Mouse (Mus musculus) heart, embryonic 15.5 days (tissue): Measurements from ENCODE around the gene Jak2. TPM values are rescaled to one million over a fixed set of nuclear protein-coding genes. Genes with fewer than 3 reads are reported as not detected.

Experiments
- ATAC-seq: fragments of 200-750 bp; cut with Nextera tagmentation; replicated peaks from 2 replicates; pipeline ENCODE4 v1.8.0; 2017; ENCODE audit warnings: low read depth, moderate TSS enrichment; ENCODE audit not compliant: insufficient number of reproducible peaks, insufficient read depth, low FRiP score
- H3K27ac ChIP-seq: fragments of 300-500 bp; sonication (generic); 2 replicates; pipeline ENCODE4 v1.5.1; 2015; ENCODE audit warnings: mild to moderate bottlenecking, inconsistent platforms
- H3K27me3 ChIP-seq: fragments of 300-500 bp; sonication (generic); 2 replicates; pipeline ENCODE4 v1.6.1; 2015; ENCODE audit warnings: inconsistent platforms
- H3K36me3 ChIP-seq: fragments of 300-500 bp; sonication (generic); 2 replicates; pipeline ENCODE4 v1.6.1; 2015; ENCODE audit warnings: mild to moderate bottlenecking, inconsistent platforms
- H3K4me1 ChIP-seq: fragments of 300-500 bp; sonication (generic); replicated peaks from 2 replicates; pipeline ENCODE4 v1.6.1; 2015; ENCODE audit warnings: inconsistent platforms
- H3K4me2 ChIP-seq: fragments of 300-500 bp; sonication (generic); 2 replicates; pipeline ENCODE4 v1.6.1; 2015; ENCODE audit warnings: inconsistent platforms, mild to moderate bottlenecking, moderate library complexity
- H3K4me3 ChIP-seq: fragments of 300-500 bp; sonication (generic); 2 replicates; pipeline ENCODE4 v1.5.1; 2015; ENCODE audit warnings: mild to moderate bottlenecking, inconsistent platforms
- H3K9ac ChIP-seq: fragments of 300-500 bp; sonication (generic); 2 replicates; pipeline ENCODE4 v1.6.1; 2015; ENCODE audit warnings: mild to moderate bottlenecking, inconsistent platforms
- H3K9me3 ChIP-seq: fragments of 300-500 bp; sonication (generic); replicated peaks from 2 replicates; pipeline ENCODE4 v1.6.1; 2016; ENCODE audit warnings: inconsistent platforms
- WGBS: fragments of 180-500 bp; shearing (Covaris S2); methylation state at CpG from one replicate; pipeline ENCODE4 v1.1.7; 2015; ENCODE audit warnings: mixed read lengths; 5-methylcytosine and 5-hydroxymethylcytosine counted together
- polyA plus RNA-seq: library from polyadenylated mRNA; unstranded; fragments of >200 nt; fragmentation: Nextera tagmentation; extraction: Ambion mirVana; gene quantifications from 2 replicates; pipeline ENCODE4 v1.2.1, GENCODE M21; 2015

The Jak2 gene
- polyA plus RNA-seq, 1 experiment from 2014 or later, result 5.7 TPM

DNA sequence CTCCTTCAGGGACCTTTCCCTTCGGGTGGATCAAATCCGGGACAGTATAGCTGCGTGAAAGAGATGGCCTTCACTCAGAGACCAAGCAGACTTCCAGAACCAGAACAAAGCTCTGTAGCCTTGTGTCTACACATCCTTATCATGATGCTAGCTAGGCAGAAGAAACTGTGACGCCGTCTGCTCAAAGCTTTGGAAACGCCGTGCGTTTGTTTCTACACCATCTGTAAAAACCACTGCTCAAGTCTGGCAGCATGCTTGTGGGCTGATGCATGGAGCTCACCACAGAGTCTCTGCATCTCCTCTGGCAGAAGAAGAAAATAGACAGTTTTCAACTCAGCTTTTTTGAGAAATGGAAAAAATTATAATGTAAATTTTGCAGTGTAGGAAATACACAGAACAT lies 60.2 kb downstream of the Jak2 start:
- Histone ChIP-seq H3K4me2 (no peak overlapping the region), H3K27ac (no peak overlapping the region), H3K4me3 (no peak overlapping the region), H3K9ac (no peak overlapping the region), H3K4me1 (no peaks in the 10 kb centered on the region), H3K9me3 (0 out of 2 replicates have a peak, but pooled peaks cover 3% of the 10 kb centered on the region), H3K36me3 (peaks cover 33% of the 10 kb centered on the region), H3K27me3 (no peaks in the 10 kb centered on the region)
- no peak for ATAC-seq
- 87% methylated on average over 8 of the region's 8 CpGs for WGBS

GRCm38 (mm10) chr19:29312661-29313060 lies 61.0 kb downstream of the Jak2 start:
- no peak for ATAC-seq
- Histone ChIP-seq H3K36me3 (peaks cover 33% of the 10 kb centered on the region), H3K9me3 (0 out of 2 replicates have a peak, but pooled peaks cover 3% of the 10 kb centered on the region), H3K4me1 (no peaks in the 10 kb centered on the region), H3K9ac (no peak overlapping the region), H3K27me3 (no peaks in the 10 kb centered on the region), H3K27ac (no peak overlapping the region), H3K4me2 (no peak overlapping the region), H3K4me3 (no peak overlapping the region)
- 69% methylated on average over 7 of the region's 7 CpGs for WGBS

- H3K27me3 ChIP-seq, result no peaks in the 10 kb centered on the region
- H3K4me2 ChIP-seq, result no peak overlapping the region
- no peak overlapping the region for H3K4me3 ChIP-seq
- no peaks in the 10 kb centered on the region for H3K9me3 ChIP-seq
- no peak overlapping the region for H3K9ac ChIP-seq
- H3K4me1 ChIP-seq, result 0 out of 2 replicates have a peak, but pooled peaks cover 3% of the 10 kb centered on the region
- H3K27ac ChIP-seq, result no peak overlapping the region
- WGBS, result 68% methylated on average over 8 of the region's 8 CpGs
- ATAC-seq, result no peak
- H3K36me3 ChIP-seq, result no peaks in the 10 kb centered on the region
Measured at GRCm38 (mm10) chr19:29323416-29324049, 71.9 kb downstream of the Jak2 start.

DNA sequence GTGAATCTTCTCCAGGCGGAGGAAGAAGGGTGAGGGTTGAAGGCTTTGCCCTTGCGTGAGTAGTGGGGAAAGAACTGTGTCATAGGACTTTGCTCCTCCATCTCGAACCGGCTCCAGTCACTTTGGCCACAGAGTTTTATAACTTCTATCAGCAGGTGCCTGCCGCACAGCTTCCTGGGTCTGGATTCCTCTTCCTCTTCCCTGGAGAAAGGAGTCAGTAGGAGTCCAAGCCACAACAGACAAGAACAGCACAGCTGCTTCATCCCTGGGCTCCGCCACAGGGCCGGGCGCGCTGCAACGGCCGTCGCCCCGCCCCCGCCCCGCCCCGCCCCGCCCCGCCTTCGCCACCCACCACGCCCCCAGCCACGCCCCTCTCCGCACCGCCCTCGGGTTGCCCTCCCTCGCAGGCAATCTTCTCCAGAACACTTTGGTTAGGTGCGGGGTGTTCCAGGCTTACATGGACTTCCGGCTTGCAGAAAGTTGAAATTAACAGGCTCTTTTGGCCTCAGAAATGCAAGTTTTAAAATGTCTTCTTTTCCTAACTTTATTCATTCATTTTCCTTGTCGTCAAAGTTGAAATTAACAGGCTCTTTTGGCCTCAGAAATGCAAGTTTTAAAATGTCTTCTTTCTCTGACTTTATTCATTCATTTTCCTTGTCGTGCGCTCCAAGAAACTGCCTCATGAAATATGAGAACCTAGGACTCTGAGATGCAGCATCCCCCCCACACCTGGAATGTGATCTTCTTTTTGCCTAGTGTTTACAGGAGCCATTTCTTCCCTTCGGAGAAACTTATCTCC lies 73.6 kb downstream of the Jak2 start, which contains the start of gene Insl6:
Insl6 (minus strand) TSS at position 304 of the 799 bp plus-strand sequence.
- Histone ChIP-seq H3K36me3 (no peaks in the 10 kb centered on the region), H3K27me3 (no peaks in the 10 kb centered on the region), H3K4me1 (0 out of 2 replicates have a peak, but pooled peaks cover 3% of the 10 kb centered on the region), H3K9me3 (no peaks in the 10 kb centered on the region), H3K9ac (peak within 1 kb of the TSS; percentile 56), H3K4me2 (peak within 1 kb of the TSS; percentile 80), H3K27ac (no peak within 1 kb of the TSS), H3K4me3 (peak within 1 kb of the TSS; percentile 50)
- 4% methylated on average over 24 of the region's 31 CpGs for whole genome bisulfite sequencing
- ATAC-seq, result peak; percentile 93

DNA sequence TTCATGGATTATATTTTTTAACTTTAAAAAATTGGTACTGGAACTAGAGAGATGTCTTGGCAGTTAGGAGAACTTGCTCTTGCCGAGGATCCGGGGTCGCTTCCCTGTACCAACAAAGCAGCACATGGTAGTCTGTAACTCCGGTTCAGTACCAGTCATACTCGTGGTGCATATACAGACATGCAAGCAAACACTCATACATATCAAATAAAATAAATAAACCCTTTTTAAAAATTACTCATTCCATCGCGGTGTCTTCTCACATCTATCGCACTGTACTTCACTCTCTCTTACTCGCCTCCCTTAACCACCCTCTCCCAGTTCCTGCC lies 74.2 kb downstream of the Jak2 start:
- H3K27ac ChIP-seq, result no peak overlapping the region

DNA sequence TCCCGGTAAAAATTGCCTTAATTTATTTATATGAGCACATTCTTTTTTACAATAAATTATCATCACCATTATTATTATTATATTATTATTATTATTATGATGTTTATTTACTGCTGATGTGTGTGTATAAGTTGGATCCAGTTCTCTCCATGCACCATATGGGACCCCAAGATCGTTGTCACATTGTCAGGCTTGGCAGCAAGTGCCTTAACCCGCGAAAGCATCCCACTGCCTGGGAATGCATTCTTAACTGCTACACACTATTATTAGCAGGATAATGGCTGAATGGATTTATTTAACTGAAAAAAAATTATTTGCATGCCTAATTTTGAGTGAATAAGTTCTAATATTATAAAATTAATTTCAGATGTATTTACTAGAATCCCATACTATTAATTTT lies 74.8 kb downstream of the Jak2 start:
- ATAC-seq, result no peak
- WGBS, result 85% methylated on average over 4 of the region's 4 CpGs

More for the DNA sequence above, 74.2 kb downstream of the Jak2 start:
- Histone ChIP-seq H3K27me3 (no peaks in the 10 kb centered on the region), H3K9me3 (no peaks in the 10 kb centered on the region), H3K4me1 (0 out of 2 replicates have a peak, but pooled peaks cover 3% of the 10 kb centered on the region), H3K4me3 (peak overlapping the region; percentile 50), H3K36me3 (no peaks in the 10 kb centered on the region), H3K4me2 (peak overlapping the region; percentile 80), H3K9ac (no peak overlapping the region)
- WGBS, result 63% methylated on average over 9 of the region's 9 CpGs
- ATAC-seq, result no peak

DNA sequence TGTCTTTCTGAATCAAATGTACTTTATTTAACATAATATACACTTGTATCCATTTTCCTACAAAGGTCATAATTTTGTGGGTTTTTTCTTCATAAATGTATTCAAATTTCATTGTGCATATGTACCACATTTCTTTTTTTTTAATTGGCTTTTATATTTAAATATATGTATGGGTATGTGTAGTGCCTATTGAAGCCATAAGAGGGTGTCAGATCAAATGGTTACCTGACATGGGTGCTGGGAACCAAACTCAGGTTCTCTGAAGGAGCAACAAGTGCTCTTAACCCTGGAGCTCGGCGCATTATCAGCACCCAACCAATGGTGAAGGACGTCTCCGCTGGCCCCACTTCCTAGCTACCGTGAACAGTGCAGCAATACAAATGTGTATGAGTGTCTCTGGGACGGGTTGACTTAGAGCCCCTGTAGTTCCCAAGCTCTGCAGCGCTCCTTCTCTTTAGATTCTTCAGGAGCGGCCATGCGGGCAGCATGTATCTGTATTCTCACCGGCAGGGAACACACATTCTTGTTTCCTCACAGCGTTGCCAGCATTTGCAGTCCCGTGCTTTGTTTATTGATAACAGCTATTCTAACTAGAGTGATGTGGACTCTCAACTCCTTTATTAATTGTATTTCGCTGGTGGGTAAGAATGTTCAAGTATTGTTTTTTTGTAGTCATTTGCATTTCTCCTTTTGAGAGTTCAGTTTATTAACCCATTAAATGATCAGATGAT lies 75.4 kb downstream of the Jak2 start:
- Histone ChIP-seq H3K4me3 (no peak overlapping the region), H3K27ac (no peak overlapping the region), H3K9me3 (no peaks in the 10 kb centered on the region), H3K27me3 (no peaks in the 10 kb centered on the region), H3K9ac (no peak overlapping the region), H3K4me1 (0 out of 2 replicates have a peak, but pooled peaks cover 3% of the 10 kb centered on the region), H3K36me3 (no peaks in the 10 kb centered on the region), H3K4me2 (no peak overlapping the region)
- no peak for ATAC-seq
- WGBS, result 74% methylated on average over 13 of the region's 13 CpGs

More for the DNA sequence above, 74.8 kb downstream of the Jak2 start:
- no peak overlapping the region for H3K27ac ChIP-seq
- no peak overlapping the region for H3K4me3 ChIP-seq
- no peak overlapping the region for H3K4me2 ChIP-seq
- H3K27me3 ChIP-seq, result no peaks in the 10 kb centered on the region
- H3K9ac ChIP-seq, result no peak overlapping the region
- 0 out of 2 replicates have a peak, but pooled peaks cover 3% of the 10 kb centered on the region for H3K4me1 ChIP-seq
- no peaks in the 10 kb centered on the region for H3K9me3 ChIP-seq
- H3K36me3 ChIP-seq, result no peaks in the 10 kb centered on the region

DNA sequence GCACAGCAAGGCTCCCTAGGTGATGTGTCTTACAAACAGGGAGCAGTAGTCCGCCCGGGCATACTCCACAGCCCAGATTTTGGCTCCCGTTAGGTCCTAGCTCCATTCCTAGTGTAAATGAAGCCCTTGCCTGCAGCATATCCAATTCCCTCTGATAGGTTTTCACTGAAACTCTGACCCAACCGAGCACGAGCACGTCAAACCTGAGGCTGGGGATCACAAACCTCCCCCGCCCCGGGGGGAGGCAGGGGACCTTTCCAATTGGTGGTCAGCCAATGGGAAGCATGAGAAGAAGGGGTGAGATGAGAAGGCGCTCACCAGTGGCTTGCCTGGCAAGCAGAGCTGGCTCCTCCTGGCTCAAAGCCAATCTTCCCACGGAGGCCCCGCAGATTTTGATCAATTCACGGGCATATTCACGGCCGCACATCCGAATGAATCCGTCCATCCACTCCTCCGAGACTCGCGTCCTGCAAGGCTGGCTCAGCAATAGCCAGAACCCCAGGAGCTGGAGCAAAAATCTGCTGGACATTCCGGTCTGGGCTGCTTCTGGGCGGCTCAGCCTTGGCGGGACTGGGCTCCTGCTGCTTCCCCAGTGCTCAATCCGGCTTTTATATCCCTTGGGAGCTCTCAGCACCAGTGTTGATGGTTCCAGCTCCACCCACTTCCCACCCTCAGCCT lies 82.6 kb downstream of the Jak2 start, which contains the start of gene Rln1:
Rln1 (minus strand) TSS at position 603 of the 678 bp plus-strand sequence.
- ATAC-seq, result no peak
- Histone ChIP-seq H3K36me3 (no peaks in the 10 kb centered on the region), H3K27me3 (0 out of 2 replicates have a peak, but pooled peaks cover 5% of the 10 kb centered on the region), H3K4me3 (peak within 1 kb of the TSS; percentile 53), H3K4me2 (peak within 1 kb of the TSS; percentile 89), H3K9ac (peak within 1 kb of the TSS; percentile 45), H3K4me1 (peaks cover 10% of the 10 kb centered on the region), H3K27ac (no peak within 1 kb of the TSS), H3K9me3 (no peaks in the 10 kb centered on the region)
- WGBS, result 3% methylated on average over 23 of the region's 23 CpGs

- Histone ChIP-seq H3K4me2 (no peak overlapping the region), H3K9ac (no peak overlapping the region), H3K27ac (no peak overlapping the region), H3K36me3 (no peaks in the 10 kb centered on the region), H3K27me3 (0 out of 2 replicates have a peak, but pooled peaks cover 5% of the 10 kb centered on the region), H3K9me3 (no peaks in the 10 kb centered on the region), H3K4me3 (no peak overlapping the region), H3K4me1 (peaks cover 10% of the 10 kb centered on the region)
- 84% methylated on average over 2 of the region's 2 CpGs for WGBS
- ATAC-seq, result no peak
Measured at GRCm38 (mm10) chr19:29336624-29337023, 85.0 kb downstream of the Jak2 start.

DNA sequence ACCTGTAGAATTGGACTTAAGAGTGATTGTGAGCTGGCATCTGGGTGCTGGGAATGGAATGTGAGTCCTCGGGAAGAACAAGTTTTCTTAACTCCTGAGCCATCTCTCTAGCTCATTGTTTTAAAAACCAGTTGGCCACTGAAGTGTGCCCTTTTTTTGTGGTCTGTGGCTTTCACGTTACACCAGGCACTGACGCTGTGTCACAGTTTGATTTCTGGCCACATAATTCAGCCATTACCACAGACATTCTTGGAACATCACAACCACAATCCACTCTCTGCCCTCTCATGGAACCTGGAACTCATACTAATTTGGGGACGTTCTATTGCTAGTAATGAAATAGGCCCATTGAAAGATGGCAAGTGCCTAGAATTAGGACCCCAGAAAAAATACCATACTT lies 89.4 kb downstream of the Jak2 start:
- H3K4me1 ChIP-seq, result no peaks in the 10 kb centered on the region
- no peak for ATAC-seq
- WGBS, result 78% methylated on average over 4 of the region's 4 CpGs
- no peaks in the 10 kb centered on the region for H3K36me3 ChIP-seq
- H3K4me3 ChIP-seq, result no peak overlapping the region
- H3K9me3 ChIP-seq, result no peaks in the 10 kb centered on the region
- H3K4me2 ChIP-seq, result no peak overlapping the region
- H3K9ac ChIP-seq, result no peak overlapping the region
- no peaks in the 10 kb centered on the region for H3K27me3 ChIP-seq
- H3K27ac ChIP-seq, result no peak overlapping the region

DNA sequence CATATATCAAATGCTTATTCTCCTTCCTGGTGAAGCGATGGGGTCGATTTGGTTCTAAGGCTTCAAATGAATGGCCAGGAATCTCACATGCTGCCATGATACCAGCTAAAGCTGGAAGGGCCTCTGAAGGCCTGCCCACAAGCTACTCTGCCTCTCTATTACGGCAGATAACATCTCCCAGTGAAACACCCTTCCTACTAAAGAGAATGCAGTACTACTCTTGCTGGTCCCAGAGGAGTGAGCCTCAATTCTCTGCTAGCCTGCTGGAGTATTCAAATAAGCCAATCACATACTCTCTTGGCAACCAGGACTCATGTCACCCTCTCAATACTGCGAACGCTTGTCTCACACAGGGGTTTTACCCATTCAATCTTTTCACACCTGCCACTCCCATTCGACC lies 90.7 kb downstream of the Jak2 start:
- no peaks in the 10 kb centered on the region for H3K4me1 ChIP-seq
- H3K4me3 ChIP-seq, result no peak overlapping the region
- no peak for ATAC-seq
- no peak overlapping the region for H3K9ac ChIP-seq
- no peaks in the 10 kb centered on the region for H3K36me3 ChIP-seq
- H3K27ac ChIP-seq, result no peak overlapping the region
- no peaks in the 10 kb centered on the region for H3K9me3 ChIP-seq
- WGBS, result 63% methylated on average over 6 of the region's 6 CpGs
- H3K27me3 ChIP-seq, result no peaks in the 10 kb centered on the region
- H3K4me2 ChIP-seq, result no peak overlapping the region
